Mouse (Mus musculus): ENCODE measurements at regions not wholly inside any gene's neighbourhood (a gene's known extent, or its start where the extent isn't known, plus 50 kb on each side); places are given as distances from the start of the nearest gene placed in this dataset.

GRCm38 (mm10) chr1:71886233-71886632, 233.2 kb upstream of the Fn1 start:
- intact Hi-C loops (cut with DNase I): no loop called here
- H3K4me3 ChIP-seq: no peak overlapping the region
- DNase-seq (ENCODE audit: extremely low spot score in 1 of 2, low spot score in 2 of 2): no peak
- TF ChIP-seq CTCF (IDR thresholded peaks at IDR 0.05): no peak
- H3K27ac ChIP-seq: no peak overlapping the region

DNA sequence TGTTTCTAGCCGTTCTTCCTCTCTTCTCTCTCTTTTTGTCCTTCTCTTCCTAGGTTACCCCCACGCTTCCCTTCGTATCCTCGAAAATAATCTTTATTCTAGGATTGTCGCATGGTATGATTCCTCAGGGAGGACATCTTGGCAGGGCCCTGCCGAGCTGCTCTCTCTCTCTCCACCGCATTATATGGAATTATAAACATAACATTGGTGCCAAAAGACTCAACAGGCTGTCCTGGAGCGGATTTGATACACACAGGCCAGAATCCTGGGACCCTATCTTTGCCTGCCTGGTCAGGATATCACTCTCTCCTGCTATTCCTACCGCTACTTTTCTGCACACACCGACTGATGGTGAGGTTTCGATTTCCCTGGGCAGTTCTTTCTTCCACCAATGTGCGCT, 228.9 kb upstream of the Fn1 start:
- no peak overlapping the region for H3K4me3 ChIP-seq
- intact Hi-C loops (cut with DNase I): no loop called here
- no peak overlapping the region for H3K27ac ChIP-seq
- TF ChIP-seq CTCF (IDR thresholded peaks at IDR 0.05): no peak
- no peak for DNase-seq (ENCODE audit: extremely low spot score in 1 of 2, low spot score in 2 of 2)

- Histone ChIP-seq H3K27ac (no peak overlapping the region), H3K4me3 (no peak overlapping the region)
- no peak for DNase-seq (ENCODE audit: extremely low spot score in 1 of 2, low spot score in 2 of 2)
- intact Hi-C loops (cut with DNase I): no loop called here
- TF ChIP-seq CTCF (IDR thresholded peaks at IDR 0.05): no peak
Observed at GRCm38 (mm10) chr1:71881191-71881590, 228.2 kb upstream of the Fn1 start.

DNA sequence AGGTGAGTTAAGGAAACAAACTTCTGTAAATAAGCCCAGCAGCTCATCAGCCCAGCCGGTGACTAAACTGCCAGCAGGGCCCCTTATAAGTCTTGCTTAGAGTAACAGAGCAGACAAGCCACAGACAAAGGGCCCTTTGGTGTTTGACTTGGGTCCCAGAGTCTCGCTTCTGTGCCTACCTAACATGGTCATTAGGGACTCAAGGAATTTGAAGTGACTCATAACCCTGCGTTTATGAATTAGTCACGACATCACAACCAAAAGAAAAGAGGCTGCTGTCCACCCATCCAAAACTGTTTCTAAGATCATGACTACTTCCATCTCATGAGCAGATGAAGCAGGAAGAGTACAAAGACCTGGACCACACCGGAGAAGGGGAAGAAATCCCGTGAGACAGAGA, 227.5 kb upstream of the Fn1 start:
- Histone ChIP-seq H3K4me3 (no peak overlapping the region), H3K27ac (no peak overlapping the region)
- no peak for TF ChIP-seq CTCF (IDR thresholded peaks at IDR 0.05)
- intact Hi-C loops (cut with DNase I): no loop called here
- no peak for DNase-seq (ENCODE audit: extremely low spot score in 1 of 2, low spot score in 2 of 2)

DNA sequence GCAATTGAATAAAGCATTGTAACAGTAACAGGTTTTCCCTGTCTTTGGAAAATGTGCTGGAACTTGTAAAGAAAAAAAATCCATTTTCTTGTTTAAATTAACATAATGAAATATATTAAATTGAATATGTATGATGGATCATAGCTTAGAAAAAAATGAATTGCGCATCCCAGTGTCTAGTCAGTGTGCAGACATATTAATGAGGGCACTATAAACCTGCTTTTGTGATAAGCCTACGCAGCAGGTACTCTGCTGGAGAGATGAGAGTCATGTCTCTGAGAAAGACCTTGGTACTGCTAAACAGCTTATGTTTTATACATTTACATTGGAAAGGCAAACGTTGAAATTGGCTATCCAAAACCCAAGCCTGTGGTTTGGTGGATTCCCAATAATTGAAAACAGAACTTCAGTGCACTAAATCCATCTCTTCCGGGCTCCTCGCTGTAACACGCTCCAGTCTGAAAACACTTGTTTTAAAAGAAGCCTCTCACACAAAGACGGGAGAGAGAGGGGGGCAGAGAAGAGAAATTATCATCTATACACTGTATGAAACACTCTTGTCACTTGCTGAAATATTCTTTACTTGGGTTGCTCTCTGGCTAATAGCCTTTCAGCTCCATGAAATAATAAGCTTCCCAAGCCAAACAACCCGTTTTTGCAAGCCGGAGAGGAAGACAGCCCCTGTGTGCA, 223.9 kb upstream of the Fn1 start:
- Histone ChIP-seq H3K4me3 (no peak overlapping the region), H3K27ac (no peak overlapping the region)
- no peak for TF ChIP-seq CTCF (IDR thresholded peaks at IDR 0.05)
- intact Hi-C loops (cut with DNase I): no loop called here
- no peak for DNase-seq (ENCODE audit: extremely low spot score in 1 of 2, low spot score in 2 of 2)

GRCm38 (mm10) chr1:71874037-71874436, 221.0 kb upstream of the Fn1 start:
- H3K4me3 ChIP-seq: no peak overlapping the region
- DNase-seq (ENCODE audit: extremely low spot score in 1 of 2, low spot score in 2 of 2): no peak
- H3K27ac ChIP-seq: no peak overlapping the region
- TF ChIP-seq CTCF (IDR thresholded peaks at IDR 0.05): no peak
- intact Hi-C loops (cut with DNase I): no loop called here

- Histone ChIP-seq H3K4me3 (no peak overlapping the region), H3K27ac (no peak overlapping the region)
- no peak for TF ChIP-seq CTCF (IDR thresholded peaks at IDR 0.05)
- DNase-seq (ENCODE audit: extremely low spot score in 1 of 2, low spot score in 2 of 2): no peak
- intact Hi-C loops (cut with DNase I): no loop called here
Observed at GRCm38 (mm10) chr1:71865670-71866069, 212.7 kb upstream of the Fn1 start.

GRCm38 (mm10) chr1:71864749-71865148, 211.7 kb upstream of the Fn1 start:
- TF ChIP-seq CTCF (IDR thresholded peaks at IDR 0.05): no peak
- no peak overlapping the region for H3K27ac ChIP-seq

DNA sequence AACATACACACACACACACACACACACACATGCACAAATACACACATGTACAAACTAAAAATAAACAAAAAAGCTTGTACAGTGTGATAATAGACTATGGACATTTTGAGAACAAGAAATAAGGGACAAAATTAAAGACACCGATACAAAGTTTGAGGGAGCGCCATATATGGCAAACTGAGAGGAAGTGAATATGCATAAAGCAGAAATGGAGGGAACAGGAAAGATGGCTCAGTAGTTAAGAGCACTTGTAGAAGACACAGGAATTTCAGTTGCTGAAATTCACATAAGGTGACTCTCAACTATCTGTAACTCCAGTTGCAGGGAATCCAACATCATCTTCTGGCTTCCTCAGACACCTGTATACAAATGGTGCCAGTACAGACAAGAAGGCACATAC, 200.2 kb upstream of the Fn1 start:
- no peak overlapping the region for H3K4me3 ChIP-seq
- no peak for DNase-seq (ENCODE audit: extremely low spot score in 1 of 2, low spot score in 2 of 2)
- intact Hi-C loops (cut with DNase I): no loop called here
- TF ChIP-seq CTCF (IDR thresholded peaks at IDR 0.05): no peak
- no peak overlapping the region for H3K27ac ChIP-seq

More at GRCm38 (mm10) chr1:71864749-71865148, 211.7 kb upstream of the Fn1 start:
- H3K4me3 ChIP-seq: no peak overlapping the region
- DNase-seq (ENCODE audit: extremely low spot score in 1 of 2, low spot score in 2 of 2): no peak
- intact Hi-C loops (cut with DNase I): no loop called here

- H3K27ac ChIP-seq: no peak overlapping the region
- H3K4me3 ChIP-seq: no peak overlapping the region
- TF ChIP-seq CTCF (IDR thresholded peaks at IDR 0.05): no peak
- no peak for DNase-seq (ENCODE audit: extremely low spot score in 1 of 2, low spot score in 2 of 2)
- intact Hi-C loops (cut with DNase I): no loop called here
Observed at GRCm38 (mm10) chr1:71851268-71851667, 198.3 kb upstream of the Fn1 start.

- DNase-seq (ENCODE audit: extremely low spot score in 1 of 2, low spot score in 2 of 2): peak in 1 of 2 experiments; percentile 22
- intact Hi-C loops (cut with DNase I): no loop called here
- no peak overlapping the region for H3K4me3 ChIP-seq
- H3K27ac ChIP-seq: no peak overlapping the region
- TF ChIP-seq CTCF (IDR thresholded peaks at IDR 0.05): no peak
Observed at GRCm38 (mm10) chr1:71848656-71849055, 195.7 kb upstream of the Fn1 start.

GRCm38 (mm10) chr1:71844938-71845685, 192.1 kb upstream of the Fn1 start:
- DNase-seq (ENCODE audit: extremely low spot score in 1 of 2, low spot score in 2 of 2): peak; percentile 12 to 21
- intact Hi-C loops (cut with DNase I): no loop called here
- H3K27ac ChIP-seq: peak overlapping the region; percentile 52; the same call in 1 of the 2 replicates
- peak overlapping the region; percentile 18 for H3K4me3 ChIP-seq
- no peak for TF ChIP-seq CTCF (IDR thresholded peaks at IDR 0.05)

DNA sequence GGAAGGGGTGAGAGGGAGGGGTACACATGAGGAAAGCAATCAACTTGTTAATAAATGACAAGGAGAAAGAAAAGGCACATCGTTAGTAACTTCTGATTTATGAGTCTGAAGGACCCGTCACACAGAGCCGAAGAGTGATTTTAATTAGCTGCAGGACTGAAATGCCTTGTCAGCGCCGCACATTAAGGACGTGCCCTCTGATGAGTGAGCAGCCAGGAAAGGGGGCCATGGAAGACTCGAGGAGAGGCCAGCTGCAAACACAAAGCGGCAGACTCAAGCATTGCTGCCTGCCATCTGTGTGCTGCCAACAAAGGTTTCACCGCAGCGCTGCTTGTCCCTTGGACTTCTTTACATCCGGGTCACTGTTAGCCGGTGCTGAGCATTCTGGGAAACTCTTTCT, 184.8 kb upstream of the Fn1 start:
- no peak for DNase-seq (ENCODE audit: extremely low spot score in 1 of 2, low spot score in 2 of 2)
- intact Hi-C loops (cut with DNase I): no loop called here
- Histone ChIP-seq H3K4me3 (no peak overlapping the region), H3K27ac (no peak overlapping the region)
- no peak for TF ChIP-seq CTCF (IDR thresholded peaks at IDR 0.05)
